28 mouse cellular contexts compared by ENCODE assay signal in the genomic region with DNA sequence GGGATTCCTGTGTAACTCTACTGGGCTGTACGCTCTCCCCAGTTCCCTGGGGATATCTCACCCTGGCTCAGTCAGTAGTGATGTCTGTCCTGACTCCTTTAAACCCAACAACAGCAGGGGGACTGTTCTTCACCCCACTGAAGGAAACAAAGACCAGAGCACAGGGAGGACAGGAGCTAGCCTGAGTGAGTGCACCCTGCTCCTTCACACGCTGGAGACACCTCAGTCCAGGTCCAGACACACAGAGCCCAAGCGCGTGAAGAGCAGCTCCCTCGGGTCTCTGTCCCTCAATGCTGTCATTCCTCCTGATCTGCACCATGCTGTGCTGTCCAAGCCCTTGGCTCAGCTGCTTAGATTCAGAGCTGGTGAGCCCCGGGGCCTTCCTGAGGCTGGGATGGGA. TPM values are rescaled to one million over a fixed set of nuclear protein-coding genes. Genes with fewer than 3 reads are reported as not detected.
DNase-seq lines count a peak whose midpoint lies in the region; ATAC-seq and TF ChIP-seq lines count a peak whose summit lies in the region.
"Had no signal": no experiment of that assay in that cellular context is flagged by ENCODE, and none has a peak within 500 bp of the region (broad histone marks: within the 10 kb centered on the region; RNA-seq: fewer than 3 reads in every experiment).

No protein-coding gene starts in this region.

- DNase-seq in gastrocnemius, postnatal 25 days = peak; percentile 5
- DNase-seq in gastrocnemius, adult 8-10 months (ENCODE audit: low spot score in 2 of 2) = no peak
- DNase-seq in kidney, postnatal 0 days (ENCODE audit: low spot score) = no peak
- no peak for DNase-seq in kidney, adult 8-10 months
- no peak for DNase-seq in frontal cortex, postnatal 14 days (ENCODE audit: low spot score in 2 of 2)
- DNase-seq: B cell, adult 2 months; forebrain, postnatal 0 days; heart, postnatal 36 days; layer of hippocampus, adult 9-11 months; midbrain, embryonic 14.5 days; retina, postnatal 1 day; right cerebral cortex, postnatal 25 days; spleen, adult 18-20 months; thymus, postnatal 14 days had no signal

- TF ChIP-seq CTCF in kidney, postnatal 0 days (IDR thresholded peaks at IDR 0.05; ENCODE audit: low read depth) = no peak
- TF ChIP-seq CTCF in bone marrow, adult 2 months (IDR thresholded peaks at IDR 0.05; ENCODE audit: control insufficient read depth, insufficient read depth, low read length) = no peak

- H3K27me3 ChIP-seq in kidney, postnatal 0 days (ENCODE audit: insufficient read depth, low read length) = no peaks in the 10 kb centered on the region
- H3K27me3 ChIP-seq: CH12.LX; hindbrain, embryonic 15.5 days; neural tube, embryonic 13.5 days; Patski had no signal

- peak overlapping the region; percentile 42; the same call in 1 of the 2 replicates for H3K27ac ChIP-seq in kidney, postnatal 0 days
- peak overlapping the region; percentile 2; the same call in 1 of the 2 replicates for H3K27ac ChIP-seq in bone marrow, adult 2 months (ENCODE audit: control insufficient read depth, insufficient read depth, low read depth, low read length, poor library complexity)
- peak overlapping the region; percentile 1 for H3K27ac ChIP-seq in brown adipose tissue, adult 24 weeks (replicated peaks; ENCODE audit: low read depth, low read length)
- H3K27ac ChIP-seq: hindbrain, embryonic 15.5 days; neural tube, embryonic 13.5 days had no signal

- no peak overlapping the region for H3K4me3 ChIP-seq in kidney, postnatal 0 days (replicated peaks; ENCODE audit: low read depth, low read length)
- H3K4me3 ChIP-seq in bone marrow, adult 2 months (replicated peaks; ENCODE audit: control insufficient read depth, low read depth, low read length) = no peak overlapping the region
- H3K4me3 ChIP-seq in brown adipose tissue, adult 24 weeks (ENCODE audit: insufficient read depth, low read depth, low read length) = no peak overlapping the region
- H3K4me3 ChIP-seq: hindbrain, embryonic 15.5 days; neural tube, embryonic 13.5 days had no signal

- H3K9me3 ChIP-seq in kidney, postnatal 0 days (replicated peaks; ENCODE audit: low read length) = no peaks in the 10 kb centered on the region
- H3K9me3 ChIP-seq: G1E; hindbrain, embryonic 15.5 days; neural tube, embryonic 13.5 days had no signal

- WGBS in kidney, postnatal 0 days = 66% methylated on average over 6 of the region's 6 CpGs
- 81% methylated on average over 6 of the region's 6 CpGs for WGBS in bone marrow, adult 2 months

- ATAC-seq in kidney, postnatal 0 days (replicated peaks; ENCODE audit: low FRiP score, low read depth) = no peak
- ATAC-seq in monocyte, adult 5-6 weeks (replicated peaks; ENCODE audit: insufficient number of reproducible peaks, low FRiP score, low TSS enrichment, poor library complexity, severe bottlenecking) = no peak
- ATAC-seq: forebrain, postnatal 0 days had no signal

- TF ChIP-seq POLR2A in bone marrow, adult 2 months (IDR thresholded peaks at IDR 0.05; ENCODE audit: borderline replicate concordance, control insufficient read depth, low read depth, low read length) = no peak

- no peak overlapping the region for H3K4me2 ChIP-seq in kidney, postnatal 0 days (ENCODE audit: low read length)
- H3K4me2 ChIP-seq: hindbrain, embryonic 15.5 days; neural tube, embryonic 13.5 days had no signal

- no peak overlapping the region for H3K9ac ChIP-seq in kidney, postnatal 0 days (ENCODE audit: low read depth, low read length)
- H3K9ac ChIP-seq: forebrain, postnatal 0 days; hindbrain, embryonic 15.5 days; neural tube, embryonic 13.5 days had no signal

- peaks cover 22% of the 10 kb centered on the region for H3K4me1 ChIP-seq in kidney, postnatal 0 days (replicated peaks; ENCODE audit: insufficient read depth, low read length)
- peaks cover 20% of the 10 kb centered on the region for H3K4me1 ChIP-seq in bone marrow, adult 2 months (ENCODE audit: control insufficient read depth, insufficient read depth, low read length)
- H3K4me1 ChIP-seq in brown adipose tissue, adult 24 weeks (ENCODE audit: control insufficient read depth, insufficient read depth, insufficient read length, low read length) = peaks cover 35% of the 10 kb centered on the region

- no peaks in the 10 kb centered on the region for H3K36me3 ChIP-seq in kidney, postnatal 0 days (ENCODE audit: insufficient read depth, low read length)
- H3K36me3 ChIP-seq: G1E; hindbrain, embryonic 15.5 days; neural tube, embryonic 13.5 days had no signal

RNA-seq across cellular contexts. Expression of a gene that starts 2.9 kb away (rescaled TPM):
- total RNA-seq in gastrocnemius, postnatal 25 days (2021) = 1 to 10 TPM; 1.4 to 1.7 TPM
- total RNA-seq in gastrocnemius, adult 8-10 months (2022) = 1 to 10 TPM; 1.0 to 2.6 (median 1.3) TPM
- polyA plus RNA-seq in kidney, postnatal 0 days (2015; fragmentation: Nextera tagmentation; extraction: Ambion mirVana) = 3.8 and 3.9 TPM in 2 replicates
- polyA plus RNA-seq in bone marrow, adult 2 months (2011; ENCODE audit: insufficient read depth, insufficient read length, low replicate concordance, missing spikeins) = 12.7 and 47.1 TPM in 2 replicates
- 1.8 and 2.2 TPM in 2 replicates for polyA plus RNA-seq in brown adipose tissue, adult 24 weeks (2012; ENCODE audit: insufficient read depth, insufficient read length, missing spikeins)
- total RNA-seq in monocyte, adult 5-6 weeks (2017) = 54.5 to 74.4 TPM (median 57.2 TPM) in 3 replicates
- total RNA-seq: G1E had no signal
- polyA plus RNA-seq: G1E had no signal

RNA-seq across cellular contexts. Expression of a gene that starts 8.3 kb away (rescaled TPM):
- total RNA-seq in gastrocnemius, postnatal 25 days (2021) = 10 to 100 TPM in 1 of 2 experiments, 1 to 10 TPM in 1; 8.4 to 10.2 TPM
- total RNA-seq in gastrocnemius, adult 8-10 months (2022) = 1 to 10 TPM; 3.2 to 4.5 (median 3.5) TPM
- polyA plus RNA-seq in kidney, postnatal 0 days (2015; fragmentation: Nextera tagmentation; extraction: Ambion mirVana) = 24.2 and 25.5 TPM in 2 replicates
- 80.1 and 177 TPM in 2 replicates for polyA plus RNA-seq in bone marrow, adult 2 months (2011; ENCODE audit: insufficient read depth, insufficient read length, low replicate concordance, missing spikeins)
- 25.3 and 25.4 TPM in 2 replicates for polyA plus RNA-seq in brown adipose tissue, adult 24 weeks (2012; ENCODE audit: insufficient read depth, insufficient read length, missing spikeins)
- total RNA-seq in monocyte, adult 5-6 weeks (2017) = 243 to 349 TPM (median 322 TPM) in 3 replicates
- polyA plus RNA-seq: Patski had no signal

RNA-seq across cellular contexts. Expression of a gene that starts 14.1 kb away (rescaled TPM):
- 100 to 1,000 TPM; 260 to 277 TPM for total RNA-seq in gastrocnemius, postnatal 25 days (2021)
- 100 to 1,000 TPM; 222 to 255 (median 235) TPM for total RNA-seq in gastrocnemius, adult 8-10 months (2022)
- 417 and 423 TPM in 2 replicates for polyA plus RNA-seq in kidney, postnatal 0 days (2015; fragmentation: Nextera tagmentation; extraction: Ambion mirVana)
- 41.6 and 58.3 TPM in 2 replicates for polyA plus RNA-seq in bone marrow, adult 2 months (2011; ENCODE audit: insufficient read depth, insufficient read length, low replicate concordance, missing spikeins)
- polyA plus RNA-seq in brown adipose tissue, adult 24 weeks (2012; ENCODE audit: insufficient read depth, insufficient read length, missing spikeins) = 1,010 and 1,143 TPM in 2 replicates
- total RNA-seq in monocyte, adult 5-6 weeks (2017) = 27.2 to 46.8 TPM (median 33.1 TPM) in 3 replicates

RNA-seq across cellular contexts. Expression of a gene that starts 19.8 kb away (rescaled TPM):
- total RNA-seq in gastrocnemius, postnatal 25 days (2021) = 1 to 10 TPM; 5.2 to 7.0 TPM
- total RNA-seq in gastrocnemius, adult 8-10 months (2022) = 1 to 10 TPM; 2.2 to 5.1 (median 3.0) TPM
- 31.4 and 33.0 TPM in 2 replicates for polyA plus RNA-seq in kidney, postnatal 0 days (2015; fragmentation: Nextera tagmentation; extraction: Ambion mirVana)
- 116 and 292 TPM in 2 replicates for polyA plus RNA-seq in bone marrow, adult 2 months (2011; ENCODE audit: insufficient read depth, insufficient read length, low replicate concordance, missing spikeins)
- polyA plus RNA-seq in brown adipose tissue, adult 24 weeks (2012; ENCODE audit: insufficient read depth, insufficient read length, missing spikeins) = 5.3 and 7.7 TPM in 2 replicates
- 181 to 259 TPM (median 252 TPM) in 3 replicates for total RNA-seq in monocyte, adult 5-6 weeks (2017)

RNA-seq across cellular contexts. Expression of a gene that starts 31.8 kb away (rescaled TPM):
- total RNA-seq in gastrocnemius, postnatal 25 days (2021) = not detected
- not detected for total RNA-seq in gastrocnemius, adult 8-10 months (2022)
- 0.07 TPM in 1 of 2 replicates, not detected in the other for polyA plus RNA-seq in kidney, postnatal 0 days (2015; fragmentation: Nextera tagmentation; extraction: Ambion mirVana)
- 1.6 and 4.4 TPM in 2 replicates for polyA plus RNA-seq in bone marrow, adult 2 months (2011; ENCODE audit: insufficient read depth, insufficient read length, low replicate concordance, missing spikeins)
- not detected in 2 replicates for polyA plus RNA-seq in brown adipose tissue, adult 24 weeks (2012; ENCODE audit: insufficient read depth, insufficient read length, missing spikeins)
- not detected in 3 replicates for total RNA-seq in monocyte, adult 5-6 weeks (2017)
- total RNA-seq: CH12.LX; forebrain, postnatal 0 days; granulocyte monocyte progenitor cell, adult 5-6 weeks; megakaryocyte-erythroid progenitor cell, adult 5-6 weeks had no signal
- polyA plus RNA-seq: forebrain, embryonic 11.5 days; forebrain, postnatal 0 days; G1E; heart, embryonic 14.5 days; hindbrain, embryonic 15.5 days; intestine, embryonic 14.5 days; kidney, embryonic 16.5 days; midbrain, embryonic 14.5 days; neural tube, embryonic 13.5 days had no signal

Comparison
In these comparisons a context has a peak if more than half of its experiments do, and no peak if none do; other contexts are left out.
1. RNA of a gene that starts 2.9 kb away (total RNA-seq): 54.5 to 74.4 TPM in monocyte, adult 5-6 weeks; 1.4 to 1.7 TPM in gastrocnemius, postnatal 25 days and 1.0 to 2.6 TPM in gastrocnemius, adult 8-10 months; every median in the first group is over 10 times any median in the second.
2. RNA of a gene that starts 8.3 kb away (total RNA-seq): 243 to 349 TPM in monocyte, adult 5-6 weeks; 8.4 to 10.2 TPM in gastrocnemius, postnatal 25 days and 3.2 to 4.5 TPM in gastrocnemius, adult 8-10 months; every median in the first group is over 10 times any median in the second.
3. Peak in every context shown above with its lines, with median percentiles within 50 percentile points of each other: H3K27ac ChIP-seq.